Mouse (Mus musculus): ENCODE results near the gene Actbl2. TPM values are rescaled to one million over a fixed set of nuclear protein-coding genes. Genes with fewer than 3 reads are reported as not detected.

The Actbl2 gene
- polyA plus RNA-seq, 1 experiment from 2014 or later: not detected

DNA sequence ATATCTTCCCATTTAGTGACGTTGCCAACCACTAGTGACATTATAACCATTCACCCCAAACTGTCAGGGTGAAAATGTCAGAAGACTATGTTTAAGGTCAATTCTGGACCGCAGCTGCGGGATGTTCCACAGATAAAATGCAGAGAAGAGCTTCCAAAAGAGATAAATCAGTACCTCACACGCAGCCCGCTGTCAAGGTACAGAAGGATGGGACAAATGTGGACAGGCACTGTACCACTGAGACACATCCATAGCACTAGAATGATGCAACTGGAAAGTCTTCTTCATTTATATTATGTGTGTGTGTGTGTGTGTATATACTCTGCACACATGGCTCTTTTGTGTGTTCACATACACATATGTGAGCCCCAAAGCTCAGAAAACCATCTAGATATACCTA lies 49.9 kb downstream of the Actbl2 start:
- no peaks in the 10 kb centered on the region for H3K36me3 ChIP-seq (ENCODE audit: control insufficient read depth, insufficient read depth, low read length)
- H3K27me3 ChIP-seq (replicated peaks; ENCODE audit: control insufficient read depth, insufficient read depth, low read length): no peaks in the 10 kb centered on the region
- H3K4me3 ChIP-seq (ENCODE audit: low read length): no peak overlapping the region
- H3K4me2 ChIP-seq (ENCODE audit: low read length): no peak overlapping the region
- H3K9ac ChIP-seq (ENCODE audit: low read depth, low read length): no peak overlapping the region
- H3K4me1 ChIP-seq (ENCODE audit: control insufficient read depth, insufficient read depth, low read depth, low read length): no peaks in the 10 kb centered on the region; the same call in 1 of the 2 replicates
- 91% methylated on average over 5 of the region's 5 CpGs for WGBS
- no peaks in the 10 kb centered on the region for H3K9me3 ChIP-seq (ENCODE audit: control insufficient read depth, low read length)
- H3K27ac ChIP-seq (ENCODE audit: low read depth, low read length): no peak overlapping the region
- no peak for ATAC-seq

Other genes with a start within 250 kb of the Actbl2 start
- gene Gpbp1, start 235.1 kb downstream of the Actbl2 start, polyA plus RNA-seq (2015; fragmentation: Nextera tagmentation; extraction: Ambion mirVana): 80.5 and 83.0 TPM in 2 replicates

All from hindbrain, embryonic 16.5 days (tissue).